Mouse (Mus musculus) neural tube, embryonic 14.5 days (tissue): ENCODE results near the gene Slc16a11. TPM values are rescaled to one million over a fixed set of nuclear protein-coding genes. Genes with fewer than 3 reads are reported as not detected.

Experiments used
- ATAC-seq: fragments of 200-750 bp; cut with Nextera tagmentation; 2 replicates; pipeline ENCODE4 v1.8.0; 2017; ENCODE audit warnings: low read depth, mild to moderate bottlenecking, moderate TSS enrichment, moderate library complexity
- H3K27ac ChIP-seq: fragments of 300-500 bp; sonication (generic); 2 replicates; pipeline ENCODE4 v1.5.1; 2014; ENCODE audit warnings: low read depth, mild to moderate bottlenecking, control low read depth, low read length, moderate library complexity, mixed read lengths
- H3K27me3 ChIP-seq: fragments of 300-500 bp; sonication (generic); 2 replicates; pipeline ENCODE4 v1.6.1; 2014; ENCODE audit warnings: low read length; ENCODE audit not compliant: control insufficient read depth, insufficient read depth
- H3K36me3 ChIP-seq: fragments of 300-500 bp; sonication (generic); 2 replicates; pipeline ENCODE4 v1.6.1; 2014; ENCODE audit warnings: low read length, mixed read lengths; ENCODE audit not compliant: control insufficient read depth, insufficient read depth
- H3K4me1 ChIP-seq: fragments of 300-500 bp; sonication (generic); 2 replicates; pipeline ENCODE4 v1.6.1; 2014; ENCODE audit warnings: low read length; ENCODE audit not compliant: control insufficient read depth, insufficient read depth
- H3K4me2 ChIP-seq: fragments of 300-500 bp; sonication (generic); 2 replicates; pipeline ENCODE4 v1.6.1; 2014; ENCODE audit warnings: mild to moderate bottlenecking, low read depth, low read length, control low read depth
- H3K4me3 ChIP-seq: fragments of 300-500 bp; sonication (generic); 2 replicates; pipeline ENCODE4 v1.5.1; 2014; ENCODE audit warnings: low read depth, low read length, control low read depth, mixed read lengths
- H3K9ac ChIP-seq: fragments of 300-500 bp; sonication (generic); replicated peaks from 2 replicates; pipeline ENCODE4 v1.6.1; 2014; ENCODE audit warnings: low read depth, mild to moderate bottlenecking, control low read depth, low read length, mixed read lengths
- H3K9me3 ChIP-seq: fragments of 300-500 bp; sonication (generic); 2 replicates; pipeline ENCODE4 v1.6.1; 2016; ENCODE audit warnings: low read length; ENCODE audit not compliant: control insufficient read depth
- WGBS: fragments of 180-500 bp; shearing (Covaris S2); extraction: QIAGEN DNeasy Blood & Tissue Kit; methylation state at CpG from one replicate; pipeline ENCODE4 v1.1.7; 2014; 5-methylcytosine and 5-hydroxymethylcytosine counted together
- polyA plus RNA-seq: library from polyadenylated mRNA; unstranded; fragments of >200 nt; fragmentation: Nextera tagmentation; extraction: Ambion mirVana; gene quantifications from 2 replicates; pipeline ENCODE4 v1.2.1, GENCODE M21; 2014

The Slc16a11 gene
- polyA plus RNA-seq, 1 experiment from 2014 or later: 4.0 TPM

DNA sequence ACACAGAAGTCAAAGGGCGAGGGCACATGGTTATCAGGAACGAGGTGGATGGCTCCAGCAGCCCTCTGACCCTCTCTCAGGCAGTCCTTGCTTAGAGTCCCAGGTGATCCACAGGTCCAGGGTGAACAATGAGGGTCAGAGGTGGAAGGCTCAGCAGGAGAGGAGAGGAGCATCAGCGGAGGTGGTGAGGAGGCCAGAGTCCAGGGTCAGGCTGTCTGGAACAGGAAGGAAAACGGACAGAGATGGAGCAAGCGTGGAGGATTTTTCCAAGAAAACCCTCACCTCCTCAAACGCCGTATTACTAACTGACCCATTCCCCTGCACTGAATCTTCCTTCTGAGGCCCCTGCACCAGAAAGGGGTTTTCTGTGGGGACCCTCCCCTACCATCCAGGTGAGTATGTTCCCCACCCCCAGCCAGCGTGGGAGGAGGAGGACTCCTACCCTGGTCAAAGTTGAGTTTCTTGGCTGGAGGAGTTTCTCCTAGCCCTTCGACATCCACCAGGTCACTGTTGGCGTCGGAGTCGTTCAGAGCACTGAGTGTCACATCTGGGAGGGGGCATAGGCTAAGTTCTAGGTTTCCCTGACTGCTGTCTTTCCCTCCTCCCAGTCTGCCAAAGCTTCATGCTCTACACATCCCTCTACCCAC, 22.8 kb downstream of the Slc16a11 start:
- H3K4me1 ChIP-seq: peaks cover 23% of the 10 kb centered on the region
- H3K27ac ChIP-seq: no peak overlapping the region
- WGBS: 95% methylated on average over 12 of the region's 12 CpGs
- H3K36me3 ChIP-seq: peaks cover 11% of the 10 kb centered on the region; the same call in 1 of the 2 replicates
- H3K4me3 ChIP-seq: no peak overlapping the region
- no peak overlapping the region for H3K4me2 ChIP-seq
- no peaks in the 10 kb centered on the region for H3K27me3 ChIP-seq
- no peak overlapping the region for H3K9ac ChIP-seq
- no peaks in the 10 kb centered on the region for H3K9me3 ChIP-seq
- ATAC-seq: no peak

GRCm38 (mm10) chr11:70236717-70237116, 24.2 kb downstream of the Slc16a11 start:
- WGBS: 27% methylated on average over 7 of the region's 7 CpGs
- Histone ChIP-seq H3K9ac (peak overlapping the region; percentile 76), H3K36me3 (peaks cover 11% of the 10 kb centered on the region; the same call in 1 of the 2 replicates), H3K27me3 (no peaks in the 10 kb centered on the region), H3K4me1 (peaks cover 27% of the 10 kb centered on the region), H3K4me2 (peak overlapping the region; percentile 99), H3K9me3 (no peaks in the 10 kb centered on the region), H3K27ac (peak overlapping the region; percentile 93), H3K4me3 (peak overlapping the region; percentile 93)
- no peak for ATAC-seq

DNA sequence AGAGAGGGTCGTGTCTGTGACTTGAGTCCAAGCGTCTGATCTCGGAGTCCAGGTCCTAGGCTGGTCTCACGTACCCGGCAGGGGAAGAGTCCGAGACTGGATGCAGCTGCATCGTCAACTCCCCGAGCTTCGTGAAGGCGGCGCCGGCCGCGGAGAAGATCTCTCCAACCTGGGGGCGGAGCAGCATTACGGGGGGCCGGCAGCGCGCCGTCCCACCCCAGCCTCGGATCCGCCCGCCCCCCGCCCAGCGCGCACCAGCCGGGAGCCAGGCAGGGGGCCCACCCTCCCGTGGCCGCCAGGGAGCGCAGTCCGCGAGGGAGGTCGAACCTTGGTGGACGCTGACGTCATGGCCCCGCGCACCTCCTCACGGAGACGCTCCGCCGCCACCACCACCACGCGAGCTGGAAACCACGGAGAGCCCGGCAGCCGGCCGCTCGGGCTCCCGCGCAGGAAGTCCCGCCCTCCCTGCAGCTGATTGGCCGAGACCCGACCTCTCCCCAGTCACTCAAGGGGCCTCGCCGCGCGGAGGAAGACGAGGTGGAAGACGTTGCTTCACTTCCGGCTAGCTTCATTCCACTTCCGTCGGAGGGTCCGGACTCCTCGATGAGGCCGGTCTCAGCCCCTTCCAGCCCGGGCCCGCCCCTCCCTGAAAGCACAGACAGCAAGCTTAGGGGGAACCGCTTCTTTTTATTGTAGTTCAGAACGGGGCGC, 25.1 kb downstream of the Slc16a11 start, which contains the start of gene 0610010K14Rik:
Gene 0610010K14Rik (minus strand): TSS at position 458 of the 711 bp plus-strand sequence.
- peaks cover 27% of the 10 kb centered on the region for H3K4me1 ChIP-seq
- H3K9me3 ChIP-seq: no peaks in the 10 kb centered on the region
- peak within 1 kb of the TSS; percentile 93 for H3K27ac ChIP-seq
- peak within 1 kb of the TSS; percentile 99 for H3K4me2 ChIP-seq
- WGBS: under 1% methylated on average over 68 of the region's 70 CpGs
- ATAC-seq: peak; percentile 93
- no peaks in the 10 kb centered on the region for H3K27me3 ChIP-seq
- H3K9ac ChIP-seq: peak within 1 kb of the TSS; percentile 76
- H3K4me3 ChIP-seq: peak within 1 kb of the TSS; percentile 93
- H3K36me3 ChIP-seq: peaks cover 11% of the 10 kb centered on the region; the same call in 1 of the 2 replicates

DNA sequence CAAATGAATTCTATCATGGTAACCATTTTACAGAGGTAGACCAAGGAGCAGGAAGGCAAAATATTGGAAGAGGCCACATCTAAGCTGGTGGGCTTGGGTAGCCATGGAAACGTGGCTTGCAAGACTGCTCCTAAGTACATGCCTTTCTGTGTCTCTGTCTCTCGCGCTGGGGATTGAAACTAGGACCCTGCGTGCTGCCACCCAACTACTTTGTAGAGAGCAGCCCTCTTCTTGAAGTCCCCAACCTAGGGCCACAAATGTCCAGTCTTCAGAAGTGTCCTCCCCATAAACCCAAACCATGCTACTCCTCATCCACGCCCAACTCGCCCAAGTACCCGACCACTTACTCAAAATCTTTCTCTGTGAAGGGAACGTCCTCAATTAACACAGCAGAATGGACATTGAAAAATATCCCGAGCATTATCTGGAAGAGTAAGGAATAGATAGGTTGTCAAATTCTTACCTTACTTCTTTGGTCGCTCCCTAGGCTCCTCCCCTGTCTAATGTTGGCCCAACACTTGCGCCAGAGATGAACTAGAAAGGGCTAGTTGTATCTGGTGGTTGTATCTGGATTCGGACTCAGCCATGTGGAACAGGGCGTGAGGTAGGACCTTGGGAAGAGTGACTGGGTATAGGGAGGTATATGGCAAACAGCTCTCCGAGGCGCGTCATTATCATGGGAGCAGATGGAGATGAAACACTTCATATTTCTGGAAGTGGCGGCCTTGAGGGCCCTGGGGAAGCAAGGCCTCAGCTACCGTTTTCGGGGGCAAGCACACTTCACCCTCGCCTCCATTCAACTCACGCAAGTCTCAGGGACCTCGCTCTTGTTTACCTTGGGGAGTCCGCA, 26.3 kb downstream of the Slc16a11 start:
- H3K9ac ChIP-seq: peak overlapping the region; percentile 85

GRCm38 (mm10) chr11:70239541-70240279, 27.2 kb downstream of the Slc16a11 start, which contains the start of the genes Gm21988 and Rnasek:
Gene Gm21988, minus strand, starts transcription at chr11:70239830.
Gene Rnasek, minus strand, starts transcription at chr11:70239842.
- Histone ChIP-seq H3K9me3 (no peaks in the 10 kb centered on the region), H3K4me2 (peak within 1 kb of the TSS; percentile 99), H3K36me3 (peaks cover 9% of the 10 kb centered on the region; the same call in 1 of the 2 replicates), H3K4me1 (peaks cover 27% of the 10 kb centered on the region), H3K4me3 (peak within 1 kb of the TSS; percentile 93), H3K27me3 (no peaks in the 10 kb centered on the region), H3K9ac (peak within 1 kb of the TSS; percentile 85), H3K27ac (peak within 1 kb of the TSS; percentile 80)
- WGBS: under 1% methylated on average over 29 of the region's 35 CpGs
- peak; percentile 44 for ATAC-seq

More for the DNA sequence above, 26.3 kb downstream of the Slc16a11 start:
- 15% methylated on average over 23 of the region's 23 CpGs for WGBS
- Histone ChIP-seq H3K4me2 (peak overlapping the region; percentile 99), H3K36me3 (peaks cover 11% of the 10 kb centered on the region; the same call in 1 of the 2 replicates), H3K4me1 (peaks cover 27% of the 10 kb centered on the region), H3K4me3 (peak overlapping the region; percentile 93), H3K27me3 (no peaks in the 10 kb centered on the region), H3K27ac (peak overlapping the region; percentile 93), H3K9me3 (no peaks in the 10 kb centered on the region)
- ATAC-seq: no peak

GRCm38 (mm10) chr11:70242591-70242990, 30.0 kb downstream of the Slc16a11 start:
- H3K4me2 ChIP-seq: no peak overlapping the region
- H3K36me3 ChIP-seq: no peaks in the 10 kb centered on the region
- no peak for ATAC-seq
- H3K27ac ChIP-seq: no peak overlapping the region
- H3K9me3 ChIP-seq: no peaks in the 10 kb centered on the region
- peaks cover 15% of the 10 kb centered on the region for H3K4me1 ChIP-seq
- no peak overlapping the region for H3K9ac ChIP-seq
- no peaks in the 10 kb centered on the region for H3K27me3 ChIP-seq
- 73% methylated on average over 11 of the region's 11 CpGs for WGBS
- H3K4me3 ChIP-seq: no peak overlapping the region

- 53% methylated on average over 9 of the region's 9 CpGs for WGBS
- Histone ChIP-seq H3K9ac (no peak overlapping the region), H3K4me1 (no peaks in the 10 kb centered on the region), H3K36me3 (no peaks in the 10 kb centered on the region), H3K9me3 (no peaks in the 10 kb centered on the region), H3K27me3 (peaks cover 3% of the 10 kb centered on the region; the same call in 1 of the 2 replicates), H3K27ac (no peak overlapping the region), H3K4me3 (no peak overlapping the region), H3K4me2 (no peak overlapping the region)
- ATAC-seq: no peak
Observed at GRCm38 (mm10) chr11:70247136-70247845, 34.7 kb downstream of the Slc16a11 start.

DNA sequence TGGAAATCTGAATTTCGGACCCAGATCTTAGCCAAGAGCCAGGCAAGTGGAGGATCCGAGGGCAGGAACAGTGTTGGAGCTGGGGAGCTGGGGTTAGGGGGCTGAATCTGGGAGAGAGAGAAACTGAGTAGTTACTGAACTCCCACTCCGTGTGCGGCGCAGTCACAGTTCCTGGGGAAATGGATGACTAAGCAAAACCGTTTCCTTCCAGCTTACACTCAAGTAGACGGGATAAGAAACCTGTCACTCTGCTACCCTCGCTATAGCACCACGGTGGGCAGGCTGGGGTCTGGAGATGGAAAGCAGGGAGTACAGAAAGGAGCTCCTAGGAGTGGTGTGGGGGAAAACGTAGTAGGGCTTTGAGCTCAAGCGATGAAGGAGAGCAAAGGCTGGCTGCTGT, 37.6 kb downstream of the Slc16a11 start:
- Histone ChIP-seq H3K27ac (no peak overlapping the region), H3K4me2 (no peak overlapping the region), H3K27me3 (peaks cover 25% of the 10 kb centered on the region), H3K4me3 (no peak overlapping the region), H3K4me1 (no peaks in the 10 kb centered on the region; the same call in 1 of the 2 replicates), H3K36me3 (no peaks in the 10 kb centered on the region), H3K9ac (no peak overlapping the region), H3K9me3 (no peaks in the 10 kb centered on the region)
- WGBS: 77% methylated on average over 11 of the region's 11 CpGs
- ATAC-seq: no peak
